Mouse (Mus musculus): ENCODE results near the gene Bhlhe41.

The Bhlhe41 gene

DNA sequence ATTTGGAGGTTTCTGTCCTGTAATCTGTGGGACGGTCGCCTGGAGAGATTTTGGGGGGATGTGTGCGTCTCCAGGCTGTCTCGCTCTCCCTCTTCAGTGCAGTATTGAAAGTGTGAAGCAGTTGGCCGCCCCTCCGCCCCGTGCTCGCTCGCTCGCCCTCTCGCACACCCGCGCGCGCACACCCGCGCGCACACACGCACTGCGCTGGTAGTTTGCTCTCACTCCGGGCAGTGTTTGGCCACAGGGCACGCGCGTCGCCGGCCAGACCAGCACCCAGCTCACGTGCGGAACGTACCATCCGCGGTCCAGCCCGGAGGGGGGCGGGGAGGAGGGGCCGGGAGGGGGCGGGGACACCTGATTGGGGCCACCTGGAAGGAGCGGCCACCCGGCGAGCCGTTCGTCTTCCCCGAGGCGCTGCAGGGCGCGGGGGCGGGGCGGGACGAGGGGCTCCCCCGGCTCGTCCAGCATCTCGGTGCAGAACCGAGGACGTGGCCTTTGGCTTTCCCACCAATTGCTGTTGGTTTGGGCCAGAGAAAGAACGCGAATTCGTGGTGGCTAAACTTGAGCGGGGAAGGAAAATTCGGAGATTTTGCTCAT, at the start of gene Bhlhe41:
Gene Bhlhe41 (minus strand): TSS at position 270 of the 597 bp plus-strand sequence.
- DNase-seq (ENCODE audit: low read depth, low spot score): peak; percentile 76

DNA sequence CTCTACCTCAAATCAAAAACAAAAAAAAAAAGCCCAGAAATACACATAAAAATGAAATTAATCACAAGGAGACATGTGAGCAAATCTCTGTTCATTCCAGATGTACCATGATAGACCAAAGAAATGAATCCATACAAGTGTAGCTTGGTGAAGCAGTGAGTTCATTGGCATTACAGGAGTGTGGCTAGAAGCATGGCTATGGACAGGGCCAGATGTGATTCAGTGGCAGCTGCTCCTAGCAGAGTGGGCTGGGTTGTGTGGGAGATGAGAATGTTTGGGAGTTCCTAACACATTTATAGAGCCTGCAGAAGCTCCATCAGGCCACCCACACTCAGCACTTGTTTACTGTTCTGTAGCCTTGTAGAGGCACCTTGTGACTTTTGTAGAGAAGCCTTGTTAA, 46.9 kb upstream of the Bhlhe41 start:
- no peak for DNase-seq (ENCODE audit: low read depth, low spot score)

- no peak for DNase-seq (ENCODE audit: low read depth, low spot score)
Measured at GRCm38 (mm10) chr6:145910469-145911426, 45.4 kb upstream of the Bhlhe41 start.

DNA sequence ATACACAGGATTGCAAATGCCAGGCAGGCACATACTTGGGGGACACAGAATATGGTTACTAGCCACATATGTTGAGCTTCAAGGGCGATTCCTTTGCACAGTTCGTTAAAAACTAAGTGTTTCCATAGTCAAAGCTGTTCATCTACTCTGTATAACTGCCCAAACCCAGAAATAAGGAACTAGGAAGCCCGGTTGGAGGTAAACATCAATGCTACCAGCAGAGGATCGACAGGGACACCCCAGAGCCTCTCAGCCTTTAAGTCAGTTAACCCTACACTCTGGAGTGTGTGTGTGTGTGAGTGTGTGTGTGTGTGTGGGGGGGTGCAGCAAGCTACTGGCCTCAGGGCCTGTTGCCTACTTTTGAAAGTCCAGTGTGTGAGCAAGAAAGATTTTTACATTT, 44.6 kb upstream of the Bhlhe41 start:
- DNase-seq (ENCODE audit: low read depth, low spot score): no peak

DNA sequence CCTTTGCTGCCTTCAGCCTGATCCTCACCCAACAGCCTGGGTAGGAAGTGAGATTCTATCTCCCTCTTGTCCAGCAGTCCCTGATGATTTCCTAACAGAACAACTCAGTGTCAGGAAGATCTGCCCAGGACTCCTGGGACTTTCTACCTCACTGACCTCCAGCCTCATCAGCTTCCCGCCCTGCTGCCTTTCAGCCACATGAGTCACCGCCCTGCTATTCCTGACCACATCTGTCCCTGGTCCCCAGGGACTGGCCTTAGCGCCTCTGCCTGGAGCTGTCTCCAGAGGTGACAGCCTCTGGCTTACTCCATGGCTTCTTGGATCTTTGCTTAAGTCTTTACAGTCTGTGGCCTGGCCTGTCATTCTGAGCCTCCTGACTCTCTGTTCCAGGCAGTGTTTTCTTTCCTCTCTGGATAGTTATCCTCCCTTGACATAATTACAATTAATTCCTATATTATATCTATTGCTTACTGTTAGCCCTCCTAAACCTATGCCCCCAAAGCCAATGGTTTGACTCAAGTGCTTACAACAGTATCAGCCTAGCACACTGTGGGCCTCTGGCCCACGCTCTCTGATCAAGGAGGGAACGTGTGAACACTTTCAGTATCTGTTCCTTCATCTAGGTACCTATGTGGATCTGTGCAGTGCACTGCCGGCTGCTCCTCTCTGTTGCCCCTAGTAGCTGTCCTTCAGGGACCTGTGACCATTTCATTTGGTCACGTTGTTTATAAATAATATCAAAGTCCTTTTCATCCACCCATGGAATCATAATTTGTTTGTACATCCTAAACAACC, 40.9 kb upstream of the Bhlhe41 start:
- DNase-seq (ENCODE audit: low read depth, low spot score): no peak

DNA sequence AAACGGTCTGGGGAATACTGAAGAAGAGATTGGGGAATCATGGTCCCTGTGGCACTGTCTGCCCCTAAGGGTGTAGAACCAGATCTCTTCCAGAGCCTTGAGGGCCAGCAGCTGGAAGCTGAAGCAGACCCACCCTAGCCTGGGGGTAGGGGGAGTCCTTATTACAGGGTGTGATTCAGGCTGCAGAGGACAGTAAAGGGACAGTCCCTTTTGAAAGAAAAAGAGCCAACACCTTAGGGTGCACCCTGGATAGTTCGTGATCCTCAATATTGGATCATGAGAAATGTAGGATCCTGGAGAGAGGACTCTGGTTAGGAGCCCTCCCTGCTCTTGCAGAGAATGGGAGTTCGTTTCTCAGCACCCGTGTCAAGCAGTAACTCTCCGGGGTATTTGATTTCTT, 39.3 kb upstream of the Bhlhe41 start:
- no peak for DNase-seq (ENCODE audit: low read depth, low spot score)

GRCm38 (mm10) chr6:145904169-145904568, 38.8 kb upstream of the Bhlhe41 start:
- DNase-seq (ENCODE audit: low read depth, low spot score): no peak

DNA sequence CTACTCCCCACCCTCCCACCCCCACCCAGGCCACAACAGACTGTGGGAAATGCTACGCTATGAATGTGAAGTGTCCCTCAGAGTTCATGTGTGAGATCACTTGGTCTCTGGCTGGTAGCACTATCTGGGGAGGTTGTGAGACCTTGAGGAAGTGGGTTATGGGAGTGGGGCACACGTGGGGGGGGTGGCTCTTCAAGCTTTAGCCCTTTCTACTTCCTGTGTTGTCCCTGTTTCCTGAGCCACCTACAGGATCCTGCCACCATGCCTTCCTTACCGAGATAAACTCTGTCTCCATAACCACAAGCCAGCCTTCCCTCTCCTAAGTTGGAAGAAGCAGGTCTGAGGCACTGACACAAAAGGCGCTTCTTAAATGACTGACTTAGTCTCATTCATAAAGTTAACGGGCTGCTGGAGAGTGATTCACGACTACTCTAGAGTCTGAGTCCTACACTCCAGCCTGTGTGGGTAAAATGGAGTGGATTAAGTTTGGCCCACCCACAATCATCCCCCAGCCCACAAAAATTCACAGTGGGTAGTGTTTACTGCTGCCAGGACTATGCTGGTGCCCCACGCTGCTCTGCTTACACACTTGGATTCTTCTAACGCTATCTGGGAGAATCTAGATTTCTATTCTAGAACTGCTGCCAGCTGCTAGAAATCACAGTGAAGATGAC, 29.4 kb upstream of the Bhlhe41 start:
- DNase-seq (ENCODE audit: low read depth, low spot score): no peak

- no peak for DNase-seq (ENCODE audit: low read depth, low spot score)
Measured at GRCm38 (mm10) chr6:145893366-145894021, 28.1 kb upstream of the Bhlhe41 start.

GRCm38 (mm10) chr6:145892381-145893265, 27.3 kb upstream of the Bhlhe41 start:
- DNase-seq (ENCODE audit: low read depth, low spot score): no peak

DNA sequence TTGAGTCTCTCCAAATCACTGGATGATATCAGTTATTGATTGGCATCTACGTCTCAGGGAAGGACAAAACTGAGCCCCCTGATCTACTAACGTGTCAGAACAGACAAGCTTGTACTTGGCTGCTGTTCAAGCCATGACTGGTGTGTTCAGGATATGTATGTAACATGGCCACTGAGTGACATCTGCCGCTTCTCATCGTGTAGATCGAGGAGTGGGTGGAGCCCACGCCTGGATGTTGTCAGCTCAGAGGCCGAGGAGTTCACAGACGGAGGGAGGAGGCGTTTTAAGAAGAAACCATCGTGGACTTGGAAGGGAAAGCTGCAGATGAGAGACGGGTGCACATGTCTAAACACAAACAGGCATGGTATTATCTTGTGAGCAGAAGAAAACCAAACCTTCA, 26.6 kb upstream of the Bhlhe41 start:
- no peak for DNase-seq (ENCODE audit: low read depth, low spot score)

DNA sequence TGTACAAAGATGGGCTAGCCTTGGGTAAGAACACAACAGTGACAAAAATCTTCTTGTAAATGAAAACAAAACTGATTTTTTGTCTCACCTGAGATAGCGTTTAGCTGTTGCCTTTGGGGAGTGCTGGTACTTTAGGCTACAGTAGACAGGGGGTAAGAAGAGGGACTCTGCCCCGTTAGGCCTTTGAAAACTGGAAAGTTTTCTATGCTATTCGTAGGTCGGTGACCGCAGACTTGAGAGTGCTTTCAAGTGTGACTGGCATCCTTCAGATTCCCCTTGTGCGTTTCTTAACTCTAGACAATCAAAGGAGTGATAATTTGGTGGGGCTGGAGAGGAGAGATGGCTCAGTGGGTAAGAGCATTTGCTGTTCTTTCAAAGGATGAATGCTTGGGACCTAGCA, 22.4 kb upstream of the Bhlhe41 start:
- no peak for DNase-seq (ENCODE audit: low read depth, low spot score)

- no peak for DNase-seq (ENCODE audit: low read depth, low spot score)
Measured at GRCm38 (mm10) chr6:145886277-145886676, 20.9 kb upstream of the Bhlhe41 start.

DNA sequence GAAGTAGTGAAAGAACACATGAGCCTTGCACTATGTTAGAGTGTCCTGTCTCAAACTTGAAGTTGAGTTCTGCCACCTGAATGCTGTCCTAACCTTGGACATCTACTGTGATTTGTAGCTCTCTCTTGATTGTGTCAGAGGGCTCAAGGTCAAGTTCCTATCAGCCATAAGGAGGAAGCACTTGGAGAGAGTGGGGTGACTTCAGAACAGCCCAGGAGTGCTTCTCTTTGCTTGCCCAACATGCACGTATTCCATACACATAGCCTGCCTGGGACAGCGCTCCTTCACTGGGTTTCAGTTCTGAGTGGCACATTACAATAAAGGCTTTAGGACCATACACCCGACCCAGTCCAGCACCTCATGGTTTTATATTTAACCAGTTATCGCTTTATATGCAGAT, 19.7 kb upstream of the Bhlhe41 start:
- DNase-seq (ENCODE audit: low read depth, low spot score): no peak

DNA sequence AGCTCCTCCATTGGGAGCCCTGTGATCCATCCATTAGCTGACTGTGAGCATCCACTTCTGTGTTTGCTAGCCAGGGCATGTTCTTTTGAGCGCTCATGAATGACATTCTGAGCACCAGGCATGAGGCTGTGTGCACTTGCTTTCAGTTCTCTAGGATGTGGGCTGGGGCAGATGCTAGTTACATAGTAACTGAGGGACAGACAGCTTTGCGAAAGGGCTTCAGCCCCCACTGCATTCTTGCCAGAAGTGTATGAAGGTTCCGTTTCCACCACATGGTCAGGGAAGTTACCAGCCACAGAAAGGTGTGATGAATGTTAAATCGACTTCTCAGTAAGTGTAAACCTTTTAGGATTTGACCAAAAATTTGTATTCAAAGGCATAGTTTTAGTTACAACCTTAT, 18.3 kb upstream of the Bhlhe41 start:
- no peak for DNase-seq (ENCODE audit: low read depth, low spot score)

DNA sequence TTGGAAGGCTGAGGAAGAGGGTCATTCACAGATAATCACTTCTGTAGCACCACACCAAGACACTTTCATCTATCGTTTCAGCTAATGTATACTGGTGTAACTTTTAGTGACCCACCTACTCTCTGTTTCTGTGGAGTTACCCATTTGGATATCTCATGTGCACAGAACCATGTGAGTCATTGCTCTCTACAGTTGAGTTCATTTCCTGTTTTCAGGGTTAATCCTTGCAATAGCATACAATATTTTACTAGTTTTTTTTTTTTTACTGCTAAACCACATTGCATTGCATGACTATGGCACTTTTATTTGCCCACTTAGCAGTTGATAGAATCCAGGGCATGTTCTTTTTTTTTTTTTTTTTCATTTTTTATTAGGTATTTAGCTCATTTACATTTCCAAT, 17.7 kb upstream of the Bhlhe41 start:
- DNase-seq (ENCODE audit: low read depth, low spot score): no peak

DNA sequence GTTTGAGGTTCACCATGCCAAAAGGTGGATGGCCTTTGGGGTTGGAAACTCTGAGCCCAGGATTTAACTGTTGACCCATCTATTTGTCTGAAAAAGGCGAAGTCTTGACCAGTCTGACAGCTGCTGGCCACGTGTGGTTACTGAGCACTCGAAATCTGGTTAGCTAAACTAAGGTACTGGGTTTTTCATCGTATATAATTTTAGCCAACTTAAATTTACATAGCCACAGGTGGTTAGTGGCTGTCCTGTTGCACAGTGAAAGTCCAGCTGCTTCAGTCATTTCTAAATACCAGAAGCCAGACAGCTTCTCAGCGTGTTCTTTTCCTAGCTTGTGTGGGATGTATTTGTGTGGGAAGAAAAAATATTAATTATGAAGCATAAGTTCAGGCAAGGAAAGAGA, 15.3 kb upstream of the Bhlhe41 start:
- no peak for DNase-seq (ENCODE audit: low read depth, low spot score)

DNA sequence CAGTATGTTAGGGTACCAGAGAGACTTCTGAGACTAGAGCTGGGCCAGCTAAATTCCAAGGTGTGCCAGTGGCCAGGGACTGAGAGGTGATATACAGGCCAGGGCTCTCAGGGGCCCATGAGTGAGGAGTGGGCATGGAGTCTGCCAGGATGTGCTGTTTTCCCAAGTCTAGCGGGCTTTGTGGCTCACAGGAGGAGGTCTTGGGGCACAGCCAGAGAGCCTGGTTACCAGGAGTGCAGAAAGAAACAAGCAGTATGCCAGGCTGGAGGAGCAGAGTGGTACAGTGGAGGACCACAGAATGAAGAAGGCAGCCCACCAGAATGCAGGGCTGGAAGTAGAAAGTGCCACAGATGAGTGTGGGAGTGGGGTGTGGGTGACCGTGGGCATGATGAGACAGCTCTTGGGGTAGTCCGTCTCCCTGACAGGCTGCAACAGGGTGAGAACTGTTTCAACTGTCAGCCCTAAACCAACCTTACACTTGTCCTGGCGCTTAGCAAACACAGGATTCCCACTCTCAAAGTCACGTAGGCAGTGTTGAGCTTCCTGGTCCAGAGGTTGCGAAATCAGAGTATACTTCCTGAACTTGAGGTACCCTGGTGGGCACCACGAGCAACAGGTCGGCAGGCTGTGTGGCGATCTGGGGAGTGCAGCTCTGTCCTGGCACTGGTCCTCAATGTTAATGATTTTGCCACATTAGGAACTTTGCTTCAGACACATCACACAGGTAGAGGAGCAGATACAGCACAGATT, 11.8 kb upstream of the Bhlhe41 start:
- no peak for DNase-seq (ENCODE audit: low read depth, low spot score)

GRCm38 (mm10) chr6:145873354-145873753, 8.0 kb upstream of the Bhlhe41 start:
- no peak for DNase-seq (ENCODE audit: low read depth, low spot score)

Data from telencephalon, adult 2 months (tissue).